Mouse (Mus musculus) liver, embryonic 14.5 days (tissue): ENCODE results near the gene Galnt2.

Experiments used
- CTCF ChIP-seq: IDR thresholded peaks from 2 replicates; pipeline ENCODE4 v1.5.1; 2016; ENCODE audit warnings: antibody characterized with exemption, low read depth, control low read depth
- EP300 ChIP-seq: IDR thresholded peaks from 2 replicates; pipeline ENCODE4 v1.6.1; 2016; ENCODE audit warnings: antibody characterized with exemption, low read depth

DNA sequence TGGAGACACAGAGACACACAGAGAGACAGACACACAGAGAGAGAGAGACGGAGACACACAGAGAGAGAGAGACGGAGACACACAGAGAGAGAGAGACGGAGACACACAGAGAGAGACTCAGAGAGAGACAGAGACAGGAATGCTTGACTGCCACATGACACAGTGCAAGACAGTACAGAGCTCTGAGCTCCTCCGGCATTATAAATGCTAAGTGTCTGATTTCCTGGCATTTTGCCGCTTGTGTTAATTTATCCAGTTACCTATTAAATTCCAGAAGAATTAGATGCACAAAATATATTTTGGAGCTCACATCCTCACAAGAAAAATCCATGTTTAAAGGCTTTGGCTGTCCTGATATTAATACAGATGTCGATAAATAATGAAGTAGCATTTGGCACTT is 46.1 kb upstream of the Galnt2 start:
- TF ChIP-seq CTCF (no peak), EP300 (no peak)
